Mouse (Mus musculus) hindbrain, embryonic 13.5 days (tissue): ENCODE measurements around the gene Sirt4. TPM values are rescaled to one million over a fixed set of nuclear protein-coding genes. Genes with fewer than 3 reads are reported as not detected.
"Not testable (repeated sequence)": the region's sequence is repeated elsewhere in the genome, so short reads cannot be mapped to it uniquely, and the experiment has no call there.

Experiments used
- ATAC-seq: fragments of 200-750 bp; cut with Nextera tagmentation; 2 replicates; pipeline ENCODE4 v1.8.0; 2017; ENCODE audit warnings: moderate TSS enrichment; ENCODE audit not compliant: low FRiP score
- H3K27ac ChIP-seq: fragments of 300-500 bp; sonication (generic); 2 replicates; pipeline ENCODE4 v1.5.1; 2015; ENCODE audit warnings: inconsistent platforms, mild to moderate bottlenecking, moderate library complexity
- H3K27me3 ChIP-seq: fragments of 300-500 bp; sonication (generic); 2 replicates; pipeline ENCODE4 v1.6.1; 2015; ENCODE audit warnings: mild to moderate bottlenecking, inconsistent platforms
- H3K36me3 ChIP-seq: fragments of 300-500 bp; sonication (generic); 2 replicates; pipeline ENCODE4 v1.6.1; 2015; ENCODE audit warnings: mild to moderate bottlenecking, inconsistent platforms
- H3K4me1 ChIP-seq: fragments of 300-500 bp; sonication (generic); replicated peaks from 2 replicates; pipeline ENCODE4 v1.6.1; 2015; ENCODE audit warnings: inconsistent platforms
- H3K4me2 ChIP-seq: fragments of 300-500 bp; sonication (generic); 2 replicates; pipeline ENCODE4 v1.6.1; 2015; ENCODE audit warnings: inconsistent platforms, mild to moderate bottlenecking, moderate library complexity
- H3K4me3 ChIP-seq: fragments of 300-500 bp; sonication (generic); 2 replicates; pipeline ENCODE4 v1.5.1; 2015; ENCODE audit warnings: mild to moderate bottlenecking, inconsistent platforms
- H3K9ac ChIP-seq: fragments of 300-500 bp; sonication (generic); 2 replicates; pipeline ENCODE4 v1.6.1; 2015; ENCODE audit warnings: mild to moderate bottlenecking, inconsistent platforms
- H3K9me3 ChIP-seq: fragments of 300-500 bp; sonication (generic); 2 replicates; pipeline ENCODE4 v1.6.1; 2016; ENCODE audit warnings: inconsistent platforms
- WGBS: fragments of 180-500 bp; shearing (Covaris S2); methylation state at CpG from one replicate; pipeline ENCODE4 v1.1.7; 2015; 5-methylcytosine and 5-hydroxymethylcytosine counted together
- polyA plus RNA-seq: library from polyadenylated mRNA; unstranded; fragments of >200 nt; fragmentation: Nextera tagmentation; extraction: Ambion mirVana; gene quantifications from 2 replicates; pipeline ENCODE4 v1.2.1, GENCODE M21; 2015

Gene Sirt4
- polyA plus RNA-seq, 1 experiment from 2014 or later, result 30.0 TPM

- H3K4me2 ChIP-seq, result no peak overlapping the region
- no peak overlapping the region for H3K27ac ChIP-seq
- WGBS, result 97% methylated on average over 14 of the region's 14 CpGs
- no peaks in the 10 kb centered on the region for H3K27me3 ChIP-seq
- H3K4me1 ChIP-seq, result peaks cover 35% of the 10 kb centered on the region
- peaks cover 10% of the 10 kb centered on the region for H3K36me3 ChIP-seq
- H3K4me3 ChIP-seq, result no peak overlapping the region
- H3K9ac ChIP-seq, result no peak overlapping the region
- no peak for ATAC-seq
- H3K9me3 ChIP-seq, result no peaks in the 10 kb centered on the region
Measured at GRCm38 (mm10) chr5:115513246-115513645, 28.7 kb upstream of the Sirt4 start.

GRCm38 (mm10) chr5:115512375-115512774 lies 27.9 kb upstream of the Sirt4 start:
- H3K36me3 ChIP-seq, result peaks cover 7% of the 10 kb centered on the region; the same call in 1 of the 2 replicates
- no peak for ATAC-seq
- H3K4me1 ChIP-seq, result peaks cover 44% of the 10 kb centered on the region
- no peak overlapping the region for H3K4me3 ChIP-seq
- H3K9me3 ChIP-seq, result no peaks in the 10 kb centered on the region
- no peaks in the 10 kb centered on the region for H3K27me3 ChIP-seq
- H3K4me2 ChIP-seq, result no peak overlapping the region
- 91% methylated on average over 7 of the region's 7 CpGs for WGBS
- no peak overlapping the region for H3K9ac ChIP-seq
- no peak overlapping the region for H3K27ac ChIP-seq

- WGBS, result 63% methylated on average over 15 of the region's 15 CpGs
- Histone ChIP-seq H3K4me1 (peaks cover 44% of the 10 kb centered on the region), H3K9ac (peak overlapping the region; percentile 90; the same call in 1 of the 2 replicates), H3K4me2 (peak overlapping the region; percentile 81), H3K27me3 (no peaks in the 10 kb centered on the region), H3K36me3 (no peaks in the 10 kb centered on the region), H3K9me3 (no peaks in the 10 kb centered on the region), H3K27ac (peak overlapping the region; percentile 58), H3K4me3 (0 out of 2 replicates have a peak overlapping the region, but pooled peaks have one; percentile 3)
- ATAC-seq, result no peak
Measured at GRCm38 (mm10) chr5:115509790-115510689, 25.5 kb upstream of the Sirt4 start.

- H3K9ac ChIP-seq, result peak overlapping the region; percentile 90; the same call in 1 of the 2 replicates
- peak overlapping the region; percentile 3; the same call in 1 of the 2 replicates for H3K4me3 ChIP-seq
- 42% methylated on average over 15 of the region's 15 CpGs for WGBS
- H3K4me2 ChIP-seq, result peak overlapping the region; percentile 81
- H3K27ac ChIP-seq, result peak overlapping the region; percentile 58
- H3K9me3 ChIP-seq, result no peaks in the 10 kb centered on the region
- ATAC-seq, result no peak
- H3K36me3 ChIP-seq, result no peaks in the 10 kb centered on the region
- peaks cover 37% of the 10 kb centered on the region for H3K4me1 ChIP-seq
- no peaks in the 10 kb centered on the region for H3K27me3 ChIP-seq
Measured at GRCm38 (mm10) chr5:115509321-115509761, 24.8 kb upstream of the Sirt4 start.

- H3K4me1 ChIP-seq, result peaks cover 37% of the 10 kb centered on the region
- no peak overlapping the region for H3K27ac ChIP-seq
- H3K9me3 ChIP-seq, result no peaks in the 10 kb centered on the region
- H3K4me2 ChIP-seq, result peak overlapping the region; percentile 81
- 22% methylated on average over 10 of the region's 10 CpGs for WGBS
- no peak for ATAC-seq
- H3K9ac ChIP-seq, result peak overlapping the region; percentile 90
- no peaks in the 10 kb centered on the region for H3K27me3 ChIP-seq
- H3K4me3 ChIP-seq, result peak overlapping the region; percentile 84
- no peaks in the 10 kb centered on the region for H3K36me3 ChIP-seq
Measured at GRCm38 (mm10) chr5:115508859-115509147, 24.3 kb upstream of the Sirt4 start.

GRCm38 (mm10) chr5:115507981-115508858 lies 23.7 kb upstream of the Sirt4 start:
- H3K9me3 ChIP-seq, result no peaks in the 10 kb centered on the region
- no peaks in the 10 kb centered on the region for H3K36me3 ChIP-seq
- ATAC-seq, result no peak
- peak overlapping the region; percentile 90 for H3K9ac ChIP-seq
- H3K27ac ChIP-seq, result 0 out of 2 replicates have a peak overlapping the region, but pooled peaks have one; percentile 35
- peak overlapping the region; percentile 84 for H3K4me3 ChIP-seq
- H3K27me3 ChIP-seq, result no peaks in the 10 kb centered on the region
- 51% methylated on average over 18 of the region's 18 CpGs for WGBS
- H3K4me1 ChIP-seq, result peaks cover 37% of the 10 kb centered on the region
- peak overlapping the region; percentile 81 for H3K4me2 ChIP-seq

- peak overlapping the region; percentile 90 for H3K9ac ChIP-seq
- H3K27me3 ChIP-seq, result no peaks in the 10 kb centered on the region
- H3K36me3 ChIP-seq, result no peaks in the 10 kb centered on the region
- WGBS, result 32% methylated on average over 12 of the region's 12 CpGs
- H3K9me3 ChIP-seq, result no peaks in the 10 kb centered on the region
- 0 out of 2 replicates have a peak overlapping the region, but pooled peaks have one; percentile 35 for H3K27ac ChIP-seq
- peak overlapping the region; percentile 81 for H3K4me2 ChIP-seq
- peak overlapping the region; percentile 84 for H3K4me3 ChIP-seq
- no peak for ATAC-seq
- H3K4me1 ChIP-seq, result peaks cover 37% of the 10 kb centered on the region
Measured at GRCm38 (mm10) chr5:115507267-115507980, 22.9 kb upstream of the Sirt4 start.

- WGBS, result under 1% methylated on average over 66 of the region's 74 CpGs
- peak within 1 kb of the TSS; percentile 30; the same call in 1 of the 2 replicates for H3K27ac ChIP-seq
- peak within 1 kb of the TSS; percentile 81 for H3K4me2 ChIP-seq
- H3K4me3 ChIP-seq, result peak within 1 kb of the TSS; percentile 84
- no peaks in the 10 kb centered on the region for H3K9me3 ChIP-seq
- peak; percentile 83 for ATAC-seq
- H3K9ac ChIP-seq, result peak within 1 kb of the TSS; percentile 90
- H3K36me3 ChIP-seq, result no peaks in the 10 kb centered on the region
- peaks cover 37% of the 10 kb centered on the region for H3K4me1 ChIP-seq
- H3K27me3 ChIP-seq, result no peaks in the 10 kb centered on the region
Measured at GRCm38 (mm10) chr5:115506454-115507201, 22.1 kb upstream of the Sirt4 start, which contains the start of gene Pxn. Gene Pxn (plus strand): TSS chr5:115506676.

- not testable (repeated sequence) for H3K27ac ChIP-seq, H3K9ac ChIP-seq, H3K9me3 ChIP-seq, H3K4me2 ChIP-seq, H3K27me3 ChIP-seq, H3K4me3 ChIP-seq, ATAC-seq, H3K36me3 ChIP-seq
- H3K4me1 ChIP-seq, result peaks cover 37% of the 10 kb centered on the region
- 72% methylated on average over 4 of the region's 4 CpGs for WGBS
Measured at GRCm38 (mm10) chr5:115505617-115506016, 21.1 kb upstream of the Sirt4 start.

- WGBS, result 65% methylated on average over 12 of the region's 12 CpGs
- H3K27me3 ChIP-seq, result no peaks in the 10 kb centered on the region
- no peak overlapping the region for H3K9ac ChIP-seq
Measured at GRCm38 (mm10) chr5:115503035-115503434, 18.5 kb upstream of the Sirt4 start.

GRCm38 (mm10) chr5:115500383-115500935 lies 15.9 kb upstream of the Sirt4 start:
- Histone ChIP-seq H3K27me3 (no peaks in the 10 kb centered on the region), H3K9me3 (no peaks in the 10 kb centered on the region), H3K4me1 (no peaks in the 10 kb centered on the region), H3K27ac (no peak overlapping the region), H3K36me3 (no peaks in the 10 kb centered on the region), H3K4me3 (no peak overlapping the region), H3K9ac (no peak overlapping the region), H3K4me2 (no peak overlapping the region)
- WGBS, result 80% methylated on average over 12 of the region's 12 CpGs
- no peak for ATAC-seq

More at GRCm38 (mm10) chr5:115503035-115503434, 18.5 kb upstream of the Sirt4 start:
- no peak for ATAC-seq
- H3K4me2 ChIP-seq, result no peak overlapping the region
- H3K36me3 ChIP-seq, result no peaks in the 10 kb centered on the region
- H3K9me3 ChIP-seq, result no peaks in the 10 kb centered on the region
- H3K4me1 ChIP-seq, result peaks cover 13% of the 10 kb centered on the region
- no peak overlapping the region for H3K4me3 ChIP-seq
- H3K27ac ChIP-seq, result no peak overlapping the region
